Mouse (Mus musculus): ENCODE data around the gene Chrm3.

GRCm38 (mm10) chr13:10071165-10071564 lies 289.5 kb downstream of the Chrm3 start:
- TF ChIP-seq CTCF (IDR thresholded peaks at IDR 0.05; ENCODE audit: extremely low read depth, insufficient read length, insufficient replicate concordance, low read depth, low read length): peak; percentile 30; the same call in 1 of the 2 replicates
- no peak for TF ChIP-seq POLR2A (IDR thresholded peaks at IDR 0.05; ENCODE audit: low read depth, low read length)

All from small intestine, adult 2 months (tissue).